Mouse (Mus musculus): Measurements from ENCODE around the gene Srarp. TPM values are rescaled to one million over a fixed set of nuclear protein-coding genes. Genes with fewer than 3 reads are reported as not detected.
A peak's percentile ranks its signal among the peaks of the same experiment; 100 is the strongest.

The Srarp gene
- polyA plus RNA-seq, 1 experiment: 12.9 TPM

DNA sequence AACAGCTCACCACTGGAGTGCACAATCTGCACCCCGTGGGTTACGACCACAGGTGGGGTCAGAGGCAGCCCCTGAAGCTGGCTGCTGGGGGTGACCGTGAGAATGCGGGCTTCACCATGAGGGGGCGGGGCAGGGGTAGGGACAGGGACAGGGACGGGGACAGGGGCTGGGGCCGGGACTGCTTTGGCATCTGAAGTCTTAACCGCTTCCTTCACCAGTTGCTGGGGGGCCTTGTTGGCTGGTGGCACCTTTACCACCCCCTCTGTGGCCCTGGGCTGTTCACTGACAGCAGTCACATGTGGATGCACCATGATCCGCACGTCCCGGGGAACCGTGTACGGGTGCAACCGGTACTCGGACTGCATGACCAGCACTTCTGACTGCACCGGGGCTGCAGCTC, 35.6 kb upstream of the Srarp start:
- H3K27me3 ChIP-seq (ENCODE audit: control insufficient read depth, insufficient read depth, low read length): no peaks in the 10 kb centered on the region
- H3K27ac ChIP-seq (ENCODE audit: insufficient read depth, low read length): no peak overlapping the region
- DNase-seq: no peak
- WGBS: 96% methylated on average over 16 of the region's 16 CpGs
- no peak for TF ChIP-seq POLR2A (IDR thresholded peaks at IDR 0.05; ENCODE audit: borderline replicate concordance, insufficient read depth, low read length)
- TF ChIP-seq CTCF (IDR thresholded peaks at IDR 0.05; ENCODE audit: borderline replicate concordance, insufficient read depth, low read depth, low read length): no peak
- peaks cover 27% of the 10 kb centered on the region for H3K4me1 ChIP-seq (ENCODE audit: control insufficient read depth, insufficient read depth, low read length)
- no peak overlapping the region for H3K4me3 ChIP-seq (replicated peaks; ENCODE audit: insufficient read depth, low read depth, low read length)

- H3K4me1 ChIP-seq (ENCODE audit: control insufficient read depth, insufficient read depth, low read length): peaks cover 26% of the 10 kb centered on the region
- TF ChIP-seq CTCF (IDR thresholded peaks at IDR 0.05; ENCODE audit: borderline replicate concordance, insufficient read depth, low read depth, low read length) (no peak), POLR2A (IDR thresholded peaks at IDR 0.05; ENCODE audit: borderline replicate concordance, insufficient read depth, low read length) (no peak)
- H3K27ac ChIP-seq (ENCODE audit: insufficient read depth, low read length): no peak overlapping the region
- no peak for DNase-seq
- 85% methylated on average over 9 of the region's 9 CpGs for WGBS
- H3K4me3 ChIP-seq (replicated peaks; ENCODE audit: insufficient read depth, low read depth, low read length): no peak overlapping the region
- no peaks in the 10 kb centered on the region for H3K27me3 ChIP-seq (ENCODE audit: control insufficient read depth, insufficient read depth, low read length)
These were observed 33.4 kb upstream of the Srarp start for GRCm38 (mm10) chr4:141469343-141469742.

GRCm38 (mm10) chr4:141468576-141468975, 32.7 kb upstream of the Srarp start:
- no peak for TF ChIP-seq POLR2A (IDR thresholded peaks at IDR 0.05; ENCODE audit: borderline replicate concordance, insufficient read depth, low read length)
- TF ChIP-seq CTCF (IDR thresholded peaks at IDR 0.05; ENCODE audit: borderline replicate concordance, insufficient read depth, low read depth, low read length): no peak
- peak; percentile 75 to 78 for DNase-seq
- WGBS: 11% methylated on average over 10 of the region's 10 CpGs
- Histone ChIP-seq H3K27me3 (ENCODE audit: control insufficient read depth, insufficient read depth, low read length) (no peaks in the 10 kb centered on the region), H3K4me1 (ENCODE audit: control insufficient read depth, insufficient read depth, low read length) (peaks cover 26% of the 10 kb centered on the region), H3K4me3 (replicated peaks; ENCODE audit: insufficient read depth, low read depth, low read length) (no peak overlapping the region), H3K27ac (ENCODE audit: insufficient read depth, low read length) (no peak overlapping the region)

DNA sequence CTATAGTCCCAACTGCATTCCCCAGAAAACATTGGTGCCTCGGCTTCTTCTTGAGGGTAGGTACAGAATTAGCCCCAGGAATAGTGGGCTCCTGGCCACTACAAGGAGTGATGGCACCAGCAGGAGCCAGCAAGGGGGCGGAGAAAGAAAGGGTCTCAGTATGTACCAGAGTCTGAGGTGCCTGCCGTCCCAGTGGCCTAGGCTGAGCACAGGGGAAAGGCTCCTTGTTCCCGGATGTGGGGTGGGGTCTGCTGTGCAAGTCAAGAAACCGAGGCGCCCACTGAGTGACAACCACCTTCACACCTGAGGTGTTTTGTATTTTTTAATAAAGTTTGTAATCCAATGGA, 31.6 kb upstream of the Srarp start:
- TF ChIP-seq POLR2A (IDR thresholded peaks at IDR 0.05; ENCODE audit: borderline replicate concordance, insufficient read depth, low read length) (no peak), CTCF (IDR thresholded peaks at IDR 0.05; ENCODE audit: borderline replicate concordance, insufficient read depth, low read depth, low read length) (no peak)
- Histone ChIP-seq H3K27me3 (ENCODE audit: control insufficient read depth, insufficient read depth, low read length) (no peaks in the 10 kb centered on the region), H3K27ac (ENCODE audit: insufficient read depth, low read length) (no peak overlapping the region), H3K4me3 (replicated peaks; ENCODE audit: insufficient read depth, low read depth, low read length) (no peak overlapping the region), H3K4me1 (ENCODE audit: control insufficient read depth, insufficient read depth, low read length) (peaks cover 26% of the 10 kb centered on the region)
- DNase-seq: no peak
- 62% methylated on average over 6 of the region's 6 CpGs for WGBS

GRCm38 (mm10) chr4:141466844-141467580, 31.1 kb upstream of the Srarp start:
- H3K27me3 ChIP-seq (ENCODE audit: control insufficient read depth, insufficient read depth, low read length): no peaks in the 10 kb centered on the region
- WGBS: 24% methylated on average over 15 of the region's 15 CpGs
- DNase-seq: no peak
- no peak overlapping the region for H3K4me3 ChIP-seq (replicated peaks; ENCODE audit: insufficient read depth, low read depth, low read length)
- peaks cover 27% of the 10 kb centered on the region for H3K4me1 ChIP-seq (ENCODE audit: control insufficient read depth, insufficient read depth, low read length)
- no peak for TF ChIP-seq CTCF (IDR thresholded peaks at IDR 0.05; ENCODE audit: borderline replicate concordance, insufficient read depth, low read depth, low read length)
- H3K27ac ChIP-seq (ENCODE audit: insufficient read depth, low read length): no peak overlapping the region

DNA sequence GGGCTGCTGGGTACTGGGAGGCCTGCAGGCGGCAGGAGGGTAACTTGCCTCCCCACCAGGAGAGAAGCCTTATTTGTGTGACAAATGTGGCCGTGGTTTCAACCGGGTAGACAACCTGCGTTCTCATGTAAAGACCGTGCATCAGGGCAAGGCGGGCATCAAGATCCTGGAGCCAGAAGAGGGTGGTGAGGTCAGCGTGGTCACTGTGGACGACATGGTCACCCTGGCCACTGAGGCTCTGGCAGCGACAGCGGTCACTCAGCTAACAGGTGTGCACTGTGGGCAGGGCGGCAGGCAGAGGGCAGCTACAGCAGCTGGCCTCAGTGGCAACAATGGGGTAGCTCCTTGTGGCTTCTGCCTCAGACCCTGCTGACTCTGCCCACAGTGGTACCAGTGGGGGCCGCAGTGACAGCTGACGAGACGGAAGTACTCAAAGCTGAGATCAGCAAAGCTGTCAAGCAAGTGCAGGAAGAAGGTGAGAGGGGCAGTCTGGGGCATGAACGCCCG, 30.4 kb upstream of the Srarp start:
- 73% methylated on average over 16 of the region's 16 CpGs for WGBS
- no peaks in the 10 kb centered on the region for H3K27me3 ChIP-seq (ENCODE audit: control insufficient read depth, insufficient read depth, low read length)
- TF ChIP-seq CTCF (IDR thresholded peaks at IDR 0.05; ENCODE audit: borderline replicate concordance, insufficient read depth, low read depth, low read length) (no peak), POLR2A (IDR thresholded peaks at IDR 0.05; ENCODE audit: borderline replicate concordance, insufficient read depth, low read length) (no peak)

DNA sequence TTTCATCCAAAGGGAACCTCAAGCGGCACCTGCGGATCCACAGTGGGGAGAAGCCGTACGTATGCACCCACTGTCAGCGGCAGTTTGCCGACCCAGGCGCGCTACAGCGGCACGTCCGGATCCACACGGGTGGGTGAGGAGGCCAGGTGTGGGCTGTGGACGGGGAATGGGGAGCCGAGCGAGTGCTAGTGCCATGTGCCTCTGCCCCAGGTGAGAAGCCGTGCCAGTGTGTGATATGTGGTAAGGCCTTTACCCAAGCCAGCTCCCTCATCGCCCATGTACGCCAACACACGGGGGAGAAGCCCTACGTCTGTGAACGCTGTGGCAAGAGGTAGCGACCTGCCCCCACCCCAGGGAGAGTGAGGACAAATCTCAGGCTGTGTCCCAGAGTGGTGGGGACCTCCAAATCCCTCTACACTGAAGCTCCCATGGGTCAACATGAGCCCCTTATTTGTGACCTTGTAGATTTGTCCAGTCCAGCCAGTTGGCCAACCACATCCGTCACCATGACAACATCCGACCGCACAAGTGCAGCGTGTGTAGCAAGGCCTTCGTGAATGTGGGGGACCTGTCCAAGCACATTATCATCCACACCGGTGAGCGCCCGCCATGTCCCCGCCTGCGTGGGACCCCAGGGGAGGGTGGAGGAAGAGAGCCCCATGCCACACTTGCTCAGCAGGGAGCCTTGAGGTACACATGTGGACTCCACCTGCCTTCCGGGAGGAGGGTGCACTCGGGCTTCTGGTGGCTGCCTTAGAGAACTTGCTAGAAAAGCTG, 29.8 kb upstream of the Srarp start:
- Histone ChIP-seq H3K27me3 (ENCODE audit: control insufficient read depth, insufficient read depth, low read length) (no peaks in the 10 kb centered on the region), H3K4me3 (replicated peaks; ENCODE audit: insufficient read depth, low read depth, low read length) (no peak overlapping the region), H3K27ac (ENCODE audit: insufficient read depth, low read length) (no peak overlapping the region), H3K4me1 (ENCODE audit: control insufficient read depth, insufficient read depth, low read length) (peaks cover 31% of the 10 kb centered on the region)
- DNase-seq: no peak
- no peak for TF ChIP-seq POLR2A (IDR thresholded peaks at IDR 0.05; ENCODE audit: borderline replicate concordance, insufficient read depth, low read length)
- no peak for TF ChIP-seq CTCF (IDR thresholded peaks at IDR 0.05; ENCODE audit: borderline replicate concordance, insufficient read depth, low read depth, low read length)
- 78% methylated on average over 34 of the region's 34 CpGs for WGBS

More for the DNA sequence above, 30.4 kb upstream of the Srarp start:
- Histone ChIP-seq H3K4me1 (ENCODE audit: control insufficient read depth, insufficient read depth, low read length) (peaks cover 31% of the 10 kb centered on the region), H3K4me3 (replicated peaks; ENCODE audit: insufficient read depth, low read depth, low read length) (no peak overlapping the region), H3K27ac (ENCODE audit: insufficient read depth, low read length) (no peak overlapping the region)
- no peak for DNase-seq

DNA sequence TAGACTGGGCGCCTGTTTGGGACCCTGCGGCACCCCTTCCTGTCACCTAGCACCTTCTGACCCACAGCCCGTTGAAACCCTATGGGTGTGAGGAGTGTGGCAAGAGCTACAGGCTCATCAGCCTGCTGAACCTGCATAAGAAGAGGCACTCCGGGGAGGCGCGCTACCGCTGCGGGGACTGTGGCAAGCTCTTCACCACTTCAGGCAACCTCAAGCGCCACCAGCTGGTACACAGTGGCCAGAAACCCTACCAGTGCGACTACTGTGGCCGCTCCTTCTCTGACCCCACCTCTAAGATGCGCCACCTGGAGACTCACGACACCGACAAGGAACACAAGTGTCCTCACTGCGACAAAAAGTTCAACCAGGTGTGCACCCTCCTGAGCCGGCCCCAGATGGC, 28.8 kb upstream of the Srarp start:
- H3K4me1 ChIP-seq (ENCODE audit: control insufficient read depth, insufficient read depth, low read length): peaks cover 31% of the 10 kb centered on the region
- no peak for TF ChIP-seq CTCF (IDR thresholded peaks at IDR 0.05; ENCODE audit: borderline replicate concordance, insufficient read depth, low read depth, low read length)
- no peak for TF ChIP-seq POLR2A (IDR thresholded peaks at IDR 0.05; ENCODE audit: borderline replicate concordance, insufficient read depth, low read length)
- H3K27me3 ChIP-seq (ENCODE audit: control insufficient read depth, insufficient read depth, low read length): no peaks in the 10 kb centered on the region
- H3K4me3 ChIP-seq (replicated peaks; ENCODE audit: insufficient read depth, low read depth, low read length): no peak overlapping the region
- no peak for DNase-seq
- no peak overlapping the region for H3K27ac ChIP-seq (ENCODE audit: insufficient read depth, low read length)
- 78% methylated on average over 16 of the region's 16 CpGs for WGBS

All from cerebellum, adult 2 months (tissue).